Mouse (Mus musculus): ENCODE data around the gene Lrrfip2.

DNA sequence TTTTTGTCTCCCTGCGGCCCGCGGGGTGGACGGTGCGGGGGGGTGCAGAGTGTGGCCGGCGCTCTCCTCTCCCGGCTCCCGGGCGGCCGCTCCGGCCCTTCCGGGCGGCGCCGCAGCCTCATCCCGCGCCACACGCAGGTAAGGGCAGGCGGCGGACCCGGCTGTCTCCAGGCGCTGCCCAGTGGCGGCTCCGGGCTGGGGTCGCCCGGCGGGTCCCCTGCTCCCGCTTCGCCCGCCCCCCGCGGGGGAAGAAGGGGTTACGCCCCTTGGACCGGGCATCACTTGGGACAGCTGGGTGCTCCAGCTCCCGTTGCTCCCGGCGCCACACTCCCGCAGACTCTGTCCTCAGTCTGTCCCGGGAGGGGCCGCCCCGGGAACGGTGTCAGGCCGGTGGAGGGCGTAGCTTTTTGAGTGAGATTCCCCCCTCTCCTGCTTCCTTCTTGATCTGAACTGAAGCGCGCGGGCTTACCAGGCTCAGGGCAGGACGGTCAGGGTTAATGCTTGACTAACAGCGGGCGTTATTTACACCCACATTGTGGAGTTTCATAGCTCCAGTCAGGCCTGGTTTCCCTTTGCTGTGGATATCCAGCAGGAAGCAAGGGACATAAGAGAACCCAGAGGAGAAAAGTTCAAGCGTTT lies 979 bp downstream of the Lrrfip2 start:
- TF ChIP-seq POLR2A (IDR thresholded peaks at IDR 0.05; ENCODE audit: control insufficient read depth, low read depth, low read length): no peak
- TF ChIP-seq CTCF (IDR thresholded peaks at IDR 0.05; ENCODE audit: control insufficient read depth, insufficient read depth, insufficient replicate concordance, low read depth, low read length): no peak

All from testis, adult 2 months (tissue).